Mouse (Mus musculus): ENCODE results near the gene Faap100. TPM values are rescaled to one million over a fixed set of nuclear protein-coding genes. Genes with fewer than 3 reads are reported as not detected.

Faap100 gene
- total RNA-seq, 2 experiments from 2014 or later, result 15.1 to 19.7 TPM

DNA sequence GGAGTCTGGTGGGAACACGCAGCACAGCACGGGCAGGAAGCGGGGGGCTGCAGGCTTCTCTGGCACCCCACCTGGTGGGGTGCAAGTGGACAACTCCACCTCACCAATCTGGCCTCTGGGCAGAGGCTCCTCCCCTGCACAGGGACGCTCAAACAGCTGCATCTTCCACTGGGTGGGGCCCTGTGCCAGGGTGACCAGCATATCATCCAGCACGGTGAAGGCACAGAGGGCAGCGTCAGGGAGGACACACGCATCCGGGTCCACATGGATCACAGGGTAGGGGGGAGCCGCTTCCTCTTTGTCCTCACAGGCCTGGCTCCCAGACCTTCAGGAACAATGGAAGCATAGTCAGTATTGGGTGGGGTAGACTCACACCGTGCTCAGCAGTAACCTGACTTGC lies 1.2 kb downstream of the Faap100 start:
- no peak for DNase-seq (ENCODE audit: low spot score in 2 of 2)

DNA sequence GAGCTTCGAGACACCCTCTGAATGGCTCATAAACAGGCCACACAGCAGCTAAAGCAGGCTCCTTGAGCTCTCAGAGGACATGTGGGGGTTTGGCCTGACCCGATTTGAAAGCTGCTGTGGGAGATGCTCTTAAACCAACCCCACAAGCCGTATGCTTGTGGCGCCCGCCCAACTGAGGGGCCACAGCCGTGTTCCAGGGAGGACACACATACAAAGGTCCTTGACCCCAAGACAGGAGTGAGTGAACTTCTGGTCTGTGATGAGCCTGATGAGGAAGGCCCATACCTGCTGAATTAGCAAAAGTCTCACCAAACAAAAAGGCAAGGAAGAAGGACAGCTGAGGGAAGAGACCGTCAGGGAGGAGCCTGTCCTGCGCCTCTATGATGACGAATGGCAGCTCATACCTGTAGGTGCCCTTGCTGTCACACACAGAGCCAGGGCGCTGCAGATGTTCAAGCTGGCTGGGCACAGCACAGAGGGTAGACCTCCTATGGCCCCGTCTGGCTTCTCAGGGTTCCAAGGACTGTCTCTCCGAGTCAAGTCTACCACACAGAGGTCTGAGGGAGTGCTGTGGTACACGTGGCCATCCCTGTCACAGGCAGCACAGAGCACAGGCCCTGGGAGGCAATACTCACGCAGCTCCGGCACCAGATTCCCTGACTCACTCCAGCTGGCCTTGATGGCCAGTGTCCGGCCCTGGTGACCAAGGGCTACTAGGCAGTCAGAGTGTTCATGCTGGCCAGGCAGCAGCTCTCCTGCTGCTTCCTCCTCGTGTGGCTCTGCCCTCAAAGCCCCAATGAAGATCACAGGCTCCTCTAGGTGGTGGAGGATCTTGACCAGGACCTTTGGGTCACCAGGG lies 2.0 kb downstream of the Faap100 start:
- DNase-seq (ENCODE audit: low spot score in 2 of 2), result peak in 1 of 2 experiments; percentile 47

DNA sequence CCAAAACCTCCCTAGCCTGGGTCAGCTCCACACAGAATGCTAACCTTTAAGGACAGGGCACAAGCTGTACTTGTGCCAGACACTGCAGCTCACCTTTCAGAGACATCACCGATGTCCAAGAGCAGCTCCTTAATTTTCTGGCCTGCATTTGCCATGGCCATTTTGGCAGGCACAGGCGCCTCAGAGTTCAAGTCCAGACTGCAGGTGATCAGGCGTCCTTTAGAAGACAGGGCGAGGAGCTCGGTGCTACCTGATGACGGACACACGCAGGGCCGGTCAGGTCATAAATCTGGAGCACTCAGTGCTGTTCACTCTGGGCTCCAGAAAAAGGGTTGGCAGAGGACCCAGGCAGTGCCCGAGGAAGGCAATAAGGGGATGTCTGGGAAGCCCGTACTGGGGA lies 3.2 kb downstream of the Faap100 start:
- no peak for DNase-seq (ENCODE audit: low spot score in 2 of 2)

DNA sequence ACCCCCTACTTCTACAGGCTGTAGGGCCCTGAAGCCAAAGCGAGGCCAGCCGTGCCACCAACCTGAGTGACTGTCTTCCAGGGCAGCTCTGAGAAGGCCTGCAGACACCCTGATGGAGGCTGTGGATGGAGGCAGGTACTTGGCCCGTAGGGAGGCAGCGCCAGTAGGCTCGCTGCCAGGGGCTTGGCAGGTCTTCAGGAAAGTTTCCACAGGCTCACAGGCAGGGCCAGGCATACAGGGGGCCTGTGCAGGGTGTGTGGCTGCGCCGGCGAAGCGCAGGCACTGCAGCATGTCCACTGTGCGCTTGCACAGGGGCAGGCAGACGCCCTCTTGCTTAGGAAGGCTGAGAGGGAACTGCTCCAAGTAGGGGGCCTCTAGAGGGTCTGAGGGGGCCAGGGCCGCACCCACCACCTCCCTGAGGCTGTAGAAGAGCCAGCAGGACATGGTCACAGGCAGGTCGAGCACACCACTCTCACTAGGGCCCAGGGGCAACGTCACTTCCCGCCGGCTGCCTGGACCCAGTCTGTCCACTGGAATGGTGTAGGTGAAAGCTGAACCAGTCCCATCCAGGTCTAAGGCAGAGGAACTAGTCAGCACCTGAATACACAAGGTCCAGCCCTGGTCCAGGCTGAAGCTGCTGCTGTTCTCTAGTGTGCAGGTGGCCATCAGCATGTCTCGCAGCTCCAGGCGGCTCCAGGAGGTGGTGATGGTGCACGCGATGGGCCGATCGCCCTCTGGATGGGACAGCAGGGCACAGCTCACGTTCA lies 4.6 kb downstream of the Faap100 start:
- DNase-seq (ENCODE audit: low spot score in 2 of 2), result no peak

DNA sequence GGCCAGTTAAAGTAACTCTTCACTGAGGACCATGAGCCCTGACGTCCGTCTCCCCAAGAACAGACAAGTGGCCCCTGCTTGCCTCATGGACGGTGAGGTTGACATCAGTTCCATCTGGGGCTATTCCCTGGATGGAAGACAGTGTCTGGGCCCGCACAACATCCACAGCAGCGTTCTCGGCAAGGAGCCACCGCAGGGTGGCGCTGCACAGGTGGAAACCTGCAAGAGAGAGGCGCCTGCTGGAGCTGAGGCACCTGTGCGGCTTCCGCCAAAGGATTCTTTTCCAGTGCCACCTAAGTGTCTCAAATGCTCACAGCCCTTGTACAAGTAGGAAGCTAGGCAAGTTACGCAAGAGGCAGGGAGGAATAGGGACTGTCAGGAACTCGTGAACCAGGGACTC lies 5.5 kb downstream of the Faap100 start:
- DNase-seq (ENCODE audit: low spot score in 2 of 2), result no peak

DNA sequence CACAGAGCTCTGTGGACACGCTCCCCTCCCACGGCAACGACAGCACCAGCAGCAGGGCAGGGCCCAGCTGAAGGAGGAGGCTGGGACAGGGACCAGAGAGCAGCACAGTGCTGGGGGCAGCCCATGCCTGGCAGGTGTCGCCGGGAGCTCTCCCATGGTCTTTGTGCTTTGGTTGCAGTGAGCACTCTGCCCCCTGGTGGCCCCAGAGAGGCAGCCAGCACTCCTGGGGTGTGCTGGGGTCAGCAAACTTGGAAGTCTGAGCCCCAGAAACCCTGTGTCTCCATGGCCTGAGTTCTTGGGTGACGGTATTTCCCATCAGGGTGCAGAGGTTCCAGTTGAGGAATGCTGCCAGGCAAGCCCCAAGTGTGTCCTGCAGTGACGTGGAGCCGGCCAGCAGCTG lies 8.9 kb downstream of the Faap100 start:
- DNase-seq (ENCODE audit: low spot score in 2 of 2), result peak in 1 of 2 experiments; percentile 71

DNA sequence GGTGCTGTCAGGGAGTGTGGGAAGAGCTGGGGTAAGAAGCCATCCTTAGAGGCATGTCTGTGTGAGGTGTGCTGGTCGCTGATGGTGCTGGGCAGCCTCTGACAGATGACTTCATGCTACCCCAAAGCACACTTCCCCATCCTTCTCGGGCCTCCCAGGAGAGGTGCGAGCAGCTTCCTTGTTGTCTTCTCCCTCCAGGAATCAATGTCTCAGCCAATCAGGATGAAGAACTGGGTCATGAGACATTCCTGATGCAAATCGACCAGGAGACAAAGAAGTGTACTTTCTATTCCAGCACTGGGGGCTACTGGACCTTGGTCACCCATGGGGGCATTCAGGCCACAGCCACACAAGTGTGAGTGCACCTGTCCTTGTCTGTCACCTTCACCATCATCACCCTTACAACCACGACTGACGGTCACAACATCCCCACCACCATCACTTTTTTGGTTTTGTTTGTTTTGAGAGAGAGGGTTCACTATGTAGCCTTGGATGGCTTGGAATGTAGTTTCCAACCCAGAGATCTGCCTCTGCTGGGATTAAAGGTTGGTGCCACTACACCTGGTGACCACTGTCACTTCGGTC lies 12.0 kb downstream of the Faap100 start:
- DNase-seq (ENCODE audit: low spot score in 2 of 2), result no peak

DNA sequence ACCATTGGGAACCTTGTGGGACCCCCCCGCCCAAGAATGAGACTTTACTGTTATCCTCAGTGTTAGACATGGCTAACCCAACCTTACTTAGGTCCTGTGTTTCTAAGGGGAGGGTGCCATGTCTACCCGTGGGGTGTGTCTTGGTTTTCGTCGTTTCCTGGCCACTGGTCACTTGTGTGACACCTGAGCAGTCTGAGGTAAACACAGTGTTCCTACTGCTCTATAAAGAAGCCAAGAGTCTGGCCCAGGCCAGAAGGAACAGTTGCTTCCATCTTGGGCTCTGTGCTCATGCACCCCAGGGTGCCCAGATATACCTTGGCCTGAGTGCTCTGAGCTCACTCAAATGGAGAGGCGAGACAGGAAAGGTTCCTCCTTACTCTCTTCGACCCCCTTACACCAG lies 15.7 kb downstream of the Faap100 start:
- DNase-seq (ENCODE audit: low spot score in 2 of 2), result no peak

DNA sequence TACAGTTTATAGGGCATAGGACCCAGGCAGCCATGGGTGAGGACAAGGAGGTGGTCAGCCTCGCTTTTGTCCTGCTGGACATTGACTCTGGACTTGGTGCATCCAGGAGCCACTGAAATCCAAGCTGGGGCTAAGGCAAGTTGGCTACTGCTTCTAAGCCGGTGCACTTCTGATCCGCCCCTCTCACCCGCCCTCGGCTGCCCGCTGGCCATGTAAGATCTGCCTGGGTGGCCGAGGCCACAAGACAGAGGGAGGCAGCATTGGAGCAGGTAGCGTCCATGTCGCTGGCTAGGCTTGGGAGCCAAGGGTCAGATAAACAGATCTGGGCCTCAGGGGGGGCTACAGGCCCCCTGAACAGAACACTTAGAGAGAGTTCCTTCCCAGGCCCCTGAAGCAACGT lies 17.3 kb downstream of the Faap100 start, which contains the start of gene Fscn2:
TSS of gene Fscn2 (plus strand) at position 240 of the 400 bp plus-strand sequence.
- DNase-seq (ENCODE audit: low spot score in 2 of 2), result no peak

DNA sequence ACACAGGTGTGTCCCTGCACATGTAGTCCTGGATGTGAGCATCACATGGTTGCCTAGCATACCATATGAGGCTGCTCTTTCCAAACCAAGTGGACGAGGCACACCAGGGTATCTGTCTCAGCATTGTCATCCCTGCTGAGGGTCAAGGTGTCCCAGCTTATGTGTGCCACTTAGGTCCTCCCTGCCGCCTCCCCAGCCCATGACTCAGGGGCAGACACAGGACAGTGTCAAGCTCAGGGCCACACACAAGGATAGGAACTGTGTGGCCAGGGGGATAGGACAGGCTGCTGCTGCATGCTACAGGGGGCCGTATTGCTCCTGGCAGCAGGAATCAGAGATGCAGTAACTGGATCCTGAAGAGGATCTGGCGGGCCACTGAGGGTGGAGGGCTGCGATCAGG lies 17.8 kb downstream of the Faap100 start:
- DNase-seq (ENCODE audit: low spot score in 2 of 2), result no peak

DNA sequence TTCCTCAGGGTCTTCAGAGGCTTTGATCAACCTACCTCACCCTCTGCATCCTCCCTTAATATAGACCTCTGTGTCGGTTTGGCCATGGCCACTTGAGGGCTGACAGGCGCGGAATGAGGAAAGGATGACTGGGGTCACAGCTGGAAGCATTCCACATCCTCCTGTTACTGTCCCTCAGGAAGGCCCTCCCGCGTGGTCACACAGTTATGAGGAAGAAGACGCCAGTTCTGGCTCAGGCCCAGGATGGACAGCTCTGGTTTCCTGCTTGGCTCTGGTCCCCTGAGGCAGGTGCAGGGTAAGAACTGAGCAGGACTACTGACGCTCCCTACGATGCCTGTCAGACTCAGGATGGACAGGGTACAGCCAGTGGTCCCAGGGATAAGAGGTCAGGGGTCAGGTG lies 18.5 kb downstream of the Faap100 start:
- no peak for DNase-seq (ENCODE audit: low spot score in 2 of 2)

DNA sequence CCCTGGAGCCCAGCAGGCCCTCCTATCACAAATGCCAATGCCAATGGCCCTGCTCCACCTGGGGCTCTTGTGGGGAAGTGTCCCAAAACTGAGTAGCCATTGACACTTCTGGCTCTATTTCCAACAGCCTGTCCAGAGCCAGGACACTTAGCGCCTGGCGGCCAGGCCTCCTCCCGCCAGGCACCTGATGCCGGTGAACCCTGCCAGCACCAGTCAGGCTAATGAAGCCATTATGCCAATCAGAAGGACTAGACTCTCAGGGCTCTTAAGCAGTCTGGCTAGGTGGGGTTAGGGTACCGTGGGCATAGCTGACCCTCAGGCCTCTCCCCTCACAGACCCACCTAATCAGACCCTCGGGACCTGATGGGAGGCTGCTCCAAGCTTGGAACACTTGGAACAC lies 19.2 kb downstream of the Faap100 start:
- no peak for DNase-seq (ENCODE audit: low spot score in 2 of 2)

DNA sequence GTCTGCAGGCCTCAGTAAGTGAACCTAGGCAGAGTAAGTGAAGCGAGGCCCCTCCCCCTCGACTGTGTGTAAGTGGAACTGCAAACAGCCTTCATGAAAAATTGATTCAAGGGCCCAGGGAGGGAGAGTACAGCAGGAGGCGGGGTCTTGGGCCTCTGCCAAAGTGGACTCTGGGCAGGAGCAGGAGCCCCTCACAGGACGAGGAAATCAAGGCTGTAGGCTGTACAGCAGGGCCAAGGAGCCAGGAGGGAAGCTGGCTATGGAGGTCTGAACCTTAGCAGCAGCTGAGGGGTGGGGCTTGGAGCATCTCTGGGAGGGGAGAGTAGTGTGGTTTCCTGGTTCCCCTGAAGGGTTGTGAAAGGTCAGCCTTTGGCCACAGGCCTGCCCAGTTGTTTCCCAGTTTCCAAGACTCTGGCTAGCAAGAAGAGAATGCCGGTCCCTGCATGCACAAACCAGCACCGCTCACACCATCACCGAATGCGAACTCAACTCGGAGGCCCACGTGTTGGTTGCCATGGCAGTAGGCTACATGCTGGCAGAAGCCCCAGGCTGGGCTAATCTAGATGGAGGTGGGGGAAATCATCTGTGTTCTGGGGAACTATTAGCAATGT lies 20.7 kb downstream of the Faap100 start:
- DNase-seq (ENCODE audit: low spot score in 2 of 2), result peak in 1 of 2 experiments; percentile 43

DNA sequence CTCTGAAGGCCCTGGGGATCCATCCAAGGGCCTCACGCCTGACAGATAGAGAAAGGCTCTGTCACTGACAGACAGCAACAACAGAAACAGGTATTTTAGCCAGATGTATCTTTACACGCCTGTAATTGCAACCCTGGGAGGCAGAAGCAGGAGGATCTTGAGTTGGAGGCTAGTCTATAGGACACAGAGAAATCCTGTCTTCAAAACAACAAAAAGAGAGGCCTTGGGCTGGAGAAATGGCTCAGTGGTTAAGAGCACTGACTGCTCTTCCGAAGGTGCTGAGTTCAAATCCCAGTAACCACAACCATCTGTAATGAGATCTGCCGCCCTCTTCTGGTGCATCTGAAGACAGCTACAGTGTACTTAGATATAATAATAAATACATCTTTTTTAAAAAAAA lies 21.7 kb downstream of the Faap100 start:
- DNase-seq (ENCODE audit: low spot score in 2 of 2), result no peak

DNA sequence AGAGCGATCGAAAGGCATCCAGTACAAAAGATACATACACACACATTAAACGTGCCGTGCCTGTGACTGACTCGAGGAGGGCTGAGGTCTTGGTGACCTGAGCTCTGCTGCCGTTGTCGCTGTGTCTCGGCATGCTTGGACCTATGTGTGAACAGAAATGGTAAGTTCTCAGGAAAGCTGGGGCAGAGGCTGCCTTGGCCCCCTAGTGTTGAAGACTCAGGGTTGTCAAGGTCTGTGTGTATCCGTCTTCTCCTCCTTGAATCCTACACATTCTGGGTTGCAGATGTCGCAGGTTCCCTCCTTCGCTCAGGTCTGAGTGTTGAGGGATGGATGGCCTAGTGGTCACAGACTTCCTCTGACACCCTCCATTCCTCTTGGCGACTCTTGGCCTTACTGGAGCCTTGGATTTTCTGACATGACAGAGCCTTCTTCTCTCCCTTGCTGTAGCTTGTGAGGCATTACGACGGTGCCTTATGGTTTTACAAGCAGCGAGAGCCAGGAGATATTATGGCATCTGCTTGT lies 22.2 kb downstream of the Faap100 start:
- peak in 1 of 2 experiments; percentile 19 for DNase-seq (ENCODE audit: low spot score in 2 of 2)

DNA sequence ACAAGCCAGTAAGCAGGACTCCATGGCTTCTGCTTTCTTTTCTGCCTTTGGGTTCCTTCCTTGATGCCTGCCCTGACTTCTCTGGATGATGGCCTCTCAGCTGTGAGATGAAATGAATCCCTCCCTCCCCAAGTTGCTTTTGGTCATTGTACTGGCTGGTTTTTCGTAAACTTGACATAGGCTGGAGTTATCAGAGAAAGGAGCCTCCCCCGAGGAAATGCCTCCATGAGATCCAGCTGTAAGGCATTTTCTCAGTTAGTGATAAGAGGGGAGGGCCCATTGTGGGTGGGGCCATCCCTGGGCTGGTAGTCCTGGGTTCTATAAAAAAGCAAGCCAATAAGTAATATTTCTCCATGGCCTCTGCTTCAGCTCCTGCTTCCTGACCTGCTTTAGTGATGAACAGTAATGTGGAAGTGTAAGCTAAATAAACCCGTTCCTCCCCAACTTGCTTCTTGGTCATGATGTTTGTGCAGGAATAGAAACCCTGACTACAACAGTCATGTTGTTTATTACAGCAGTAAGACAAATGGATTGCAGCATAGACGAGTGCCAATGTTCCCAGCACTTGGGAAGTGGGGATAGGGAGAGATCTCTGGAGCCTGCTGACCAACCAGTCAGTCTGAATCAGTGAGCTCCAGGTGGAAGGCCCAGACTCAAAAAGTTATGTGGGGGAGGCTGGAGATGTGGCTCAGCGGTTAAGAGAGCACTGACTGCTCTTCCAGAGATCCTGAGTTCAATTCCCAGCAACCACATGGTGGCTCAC lies 23.1 kb downstream of the Faap100 start:
- no peak for DNase-seq (ENCODE audit: low spot score in 2 of 2)

DNA sequence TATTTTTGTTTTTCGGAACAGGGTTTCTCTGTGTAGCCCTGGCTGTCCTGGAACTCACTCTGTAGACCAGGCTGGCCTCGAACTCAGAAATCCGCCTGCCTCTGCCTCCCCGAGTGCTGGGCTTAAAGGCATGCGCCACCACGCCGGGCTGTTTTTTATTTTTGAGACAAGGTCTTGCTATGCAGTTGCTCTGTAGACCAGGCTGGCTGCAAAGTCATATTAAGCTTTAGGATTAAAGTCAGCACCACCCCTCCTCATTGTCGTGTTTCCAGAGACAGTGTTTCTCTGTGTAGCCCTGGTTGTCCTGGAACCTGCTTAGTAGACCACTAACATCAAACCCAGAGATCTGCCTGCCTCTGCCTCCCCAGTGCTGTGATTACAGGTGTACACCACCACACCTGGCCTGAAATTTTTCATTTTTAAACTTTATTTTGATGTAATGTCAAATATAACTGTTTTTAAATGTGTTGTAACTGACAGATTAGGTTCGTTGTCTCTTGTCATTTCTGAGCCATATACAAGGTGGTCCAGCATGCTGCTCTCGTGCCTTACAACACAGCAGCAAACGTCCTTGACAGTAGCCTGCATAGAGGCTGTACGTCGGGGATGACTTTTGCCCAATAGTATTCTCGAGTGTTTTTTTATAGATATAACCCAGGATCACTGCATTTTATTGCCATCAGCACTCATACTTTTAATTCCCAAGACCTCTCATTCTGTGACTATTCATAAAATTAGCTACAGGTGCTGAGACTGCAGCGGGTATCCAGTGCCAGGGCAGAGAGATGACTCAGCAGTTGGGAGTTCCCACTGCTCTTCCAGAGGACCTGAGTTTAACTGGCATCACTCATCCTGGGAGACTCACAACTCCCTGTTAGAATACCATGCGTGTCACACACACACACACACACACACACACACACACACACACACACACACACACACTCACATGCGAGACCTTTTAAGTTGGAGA lies 24.0 kb downstream of the Faap100 start:
- DNase-seq (ENCODE audit: low spot score in 2 of 2), result peak; percentile 10 to 22

DNA sequence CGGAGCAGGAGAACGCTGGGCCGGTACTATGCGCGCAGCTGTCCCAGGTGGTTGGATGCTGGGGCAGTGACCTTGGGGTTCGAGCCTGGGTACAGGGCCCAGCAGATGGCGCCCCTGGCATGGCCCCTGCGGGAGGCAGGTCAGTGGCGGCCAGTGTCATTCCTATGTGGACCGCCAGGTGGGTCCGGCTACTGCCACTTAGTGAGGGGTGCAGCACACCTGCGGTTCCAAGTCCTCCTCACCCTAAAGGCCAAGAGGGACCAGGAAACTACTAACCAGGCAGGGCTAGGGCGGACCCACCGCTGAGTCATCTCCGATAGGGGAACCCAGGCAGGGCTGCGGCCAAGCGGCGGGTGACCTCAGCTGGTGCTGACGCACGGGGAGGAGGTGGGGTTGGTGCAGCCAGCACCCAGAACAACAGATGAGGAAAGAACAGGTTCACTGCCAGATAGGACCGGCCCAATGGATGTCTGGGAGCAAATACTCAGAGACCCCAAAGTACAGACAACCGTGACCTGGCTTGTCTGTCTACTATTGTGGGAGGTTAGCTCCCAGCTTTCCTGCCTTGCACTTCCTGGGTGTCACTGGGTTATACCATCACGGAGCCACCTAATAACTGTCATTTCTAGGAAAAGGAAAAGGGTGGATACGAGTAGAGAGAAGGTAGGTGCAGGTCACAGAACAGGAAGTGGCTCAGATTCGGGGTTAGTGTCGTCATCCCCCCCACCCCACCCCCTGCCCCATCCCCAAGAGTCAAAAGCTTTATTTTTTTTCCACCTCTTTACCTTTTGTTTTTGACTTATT lies 24.9 kb downstream of the Faap100 start:
- DNase-seq (ENCODE audit: low spot score in 2 of 2), result peak; percentile 76 to 81
